Mouse (Mus musculus): ENCODE data around the gene Rpn2. TPM values are rescaled to one million over a fixed set of nuclear protein-coding genes. Genes with fewer than 3 reads are reported as not detected.

Gene Rpn2
- polyA plus RNA-seq, 1 experiment = 184 TPM

DNA sequence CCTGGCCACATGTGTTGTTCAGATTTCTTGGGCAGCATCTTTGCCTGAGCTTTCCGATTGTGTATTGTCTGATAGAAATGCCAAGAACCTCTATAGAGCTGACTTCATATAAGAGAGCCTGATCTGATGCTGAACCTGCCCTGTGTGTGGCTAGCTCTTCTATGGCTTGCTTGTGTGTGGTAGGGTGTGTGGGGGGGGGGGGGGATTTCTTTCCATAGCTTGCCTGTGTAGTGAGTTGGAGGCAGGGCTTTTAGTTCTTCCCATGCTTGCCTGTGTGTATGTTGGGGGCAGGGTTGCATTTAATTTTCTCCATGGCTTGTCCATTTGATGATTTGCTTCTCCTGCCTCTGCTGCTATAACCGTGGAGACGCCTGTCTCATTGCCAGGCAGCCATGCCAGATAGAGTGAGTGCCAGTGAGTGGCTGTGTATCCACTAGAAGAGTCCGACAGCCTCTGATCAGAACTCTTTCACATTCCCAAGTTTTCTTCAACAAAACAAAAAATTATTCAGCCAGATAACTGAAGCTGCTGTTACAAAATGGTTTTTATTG is 29.0 kb downstream of the Rpn2 start:
- H3K27ac ChIP-seq (ENCODE audit: insufficient read depth, low read depth, low read length) = no peak overlapping the region
- TF ChIP-seq CTCF (IDR thresholded peaks at IDR 0.05; ENCODE audit: low read depth, low read length) (no peak), POLR2A (IDR thresholded peaks at IDR 0.05; ENCODE audit: borderline replicate concordance, low read depth, low read length) (no peak)
- no peaks in the 10 kb centered on the region for H3K4me1 ChIP-seq (ENCODE audit: control insufficient read depth, insufficient read depth, low read length)
- no peak overlapping the region for H3K4me3 ChIP-seq (ENCODE audit: insufficient read depth, low read length)

DNA sequence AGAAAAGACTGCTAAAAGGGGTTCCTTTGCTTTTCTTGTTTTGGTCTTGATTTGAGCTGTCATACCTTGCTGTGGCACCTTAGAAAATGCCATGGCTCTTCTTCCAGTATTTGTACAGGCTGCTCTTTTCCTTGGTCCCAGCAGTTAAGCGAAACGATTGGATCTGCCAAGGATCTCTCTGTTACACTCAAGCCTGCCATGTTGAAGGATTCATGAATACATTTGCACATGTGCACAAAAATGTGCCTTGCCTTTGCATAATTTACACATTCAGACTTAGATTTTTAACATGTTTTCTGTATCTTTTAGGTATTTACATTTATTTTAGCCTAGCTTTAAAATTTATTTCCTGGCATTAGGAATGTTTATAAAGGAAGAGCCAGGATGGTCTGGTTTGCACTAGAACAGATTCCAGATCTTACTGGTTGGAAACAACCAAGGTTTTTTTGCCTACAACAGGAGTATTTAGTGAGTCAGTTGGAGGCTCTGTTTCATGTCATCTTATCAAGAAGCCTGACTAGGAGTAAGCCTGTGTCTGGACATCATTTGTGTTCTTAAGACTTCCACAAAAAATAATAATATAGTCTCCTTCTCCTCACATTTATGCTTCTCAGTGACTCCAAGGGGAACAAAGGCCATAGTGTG is 29.6 kb downstream of the Rpn2 start:
- H3K4me3 ChIP-seq (ENCODE audit: insufficient read depth, low read length) = no peak overlapping the region
- TF ChIP-seq CTCF (IDR thresholded peaks at IDR 0.05; ENCODE audit: low read depth, low read length) = no peak
- TF ChIP-seq POLR2A (IDR thresholded peaks at IDR 0.05; ENCODE audit: borderline replicate concordance, low read depth, low read length) = no peak
- H3K4me1 ChIP-seq (ENCODE audit: control insufficient read depth, insufficient read depth, low read length) = no peaks in the 10 kb centered on the region
- H3K27ac ChIP-seq (ENCODE audit: insufficient read depth, low read depth, low read length) = no peak overlapping the region

DNA sequence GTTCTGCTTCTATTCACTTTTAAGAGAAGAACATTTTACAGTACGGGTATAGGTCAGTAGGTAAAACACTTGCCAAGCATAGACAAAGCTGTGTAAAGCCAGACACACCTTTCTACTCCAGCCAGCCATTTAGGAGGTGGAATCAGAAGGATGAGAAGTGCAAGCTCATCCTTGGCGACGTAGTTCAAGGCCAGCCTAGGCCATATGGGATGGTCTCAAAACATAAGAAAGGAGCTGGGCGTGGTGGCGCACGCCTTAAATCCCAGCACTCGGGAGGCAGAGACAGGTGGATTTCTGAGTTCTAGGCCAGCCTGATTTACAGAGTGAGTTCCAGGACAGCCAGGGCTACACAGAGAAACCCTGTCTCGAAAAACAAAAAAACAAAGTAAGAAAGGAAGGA is 30.8 kb downstream of the Rpn2 start:
- Histone ChIP-seq H3K4me3 (ENCODE audit: insufficient read depth, low read length) (no peak overlapping the region), H3K4me1 (ENCODE audit: control insufficient read depth, insufficient read depth, low read length) (no peaks in the 10 kb centered on the region), H3K27ac (ENCODE audit: insufficient read depth, low read depth, low read length) (no peak overlapping the region)
- TF ChIP-seq POLR2A (IDR thresholded peaks at IDR 0.05; ENCODE audit: borderline replicate concordance, low read depth, low read length) (no peak), CTCF (IDR thresholded peaks at IDR 0.05; ENCODE audit: low read depth, low read length) (no peak)

DNA sequence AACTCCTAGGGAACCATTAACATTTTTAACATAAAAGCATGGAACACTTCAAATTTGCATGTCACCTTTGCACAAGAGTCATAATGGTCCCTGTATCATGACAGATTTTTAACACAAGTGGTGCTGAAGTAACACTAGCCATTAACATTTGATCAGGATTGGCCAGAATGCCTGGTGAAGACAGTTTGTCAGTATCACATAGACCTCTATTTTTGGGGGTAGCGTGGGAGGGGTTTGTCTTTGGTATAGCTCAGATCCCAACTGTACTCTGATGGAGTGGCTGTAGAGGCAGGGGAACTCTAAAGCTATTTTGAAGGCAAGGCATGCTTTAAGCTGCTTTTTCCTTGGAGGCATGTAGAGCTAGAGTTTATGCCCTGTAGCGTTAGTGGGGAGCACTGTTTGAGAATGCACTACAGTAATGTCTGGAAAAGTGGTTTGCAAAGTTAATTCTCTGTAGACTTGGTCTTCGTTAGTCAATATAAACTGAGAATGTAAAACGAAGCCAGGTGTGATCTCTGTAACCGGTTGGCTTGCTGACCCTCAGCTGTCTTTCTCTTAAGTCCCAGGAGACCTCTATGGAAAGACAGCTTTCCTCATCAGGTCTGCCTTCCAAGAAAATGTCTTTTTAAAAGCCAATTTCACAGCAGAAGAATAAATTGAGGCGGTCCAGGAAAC is 32.3 kb downstream of the Rpn2 start:
- Histone ChIP-seq H3K4me1 (ENCODE audit: control insufficient read depth, insufficient read depth, low read length) (no peaks in the 10 kb centered on the region), H3K27ac (ENCODE audit: insufficient read depth, low read depth, low read length) (no peak overlapping the region), H3K4me3 (ENCODE audit: insufficient read depth, low read length) (no peak overlapping the region)
- no peak for TF ChIP-seq POLR2A (IDR thresholded peaks at IDR 0.05; ENCODE audit: borderline replicate concordance, low read depth, low read length)
- TF ChIP-seq CTCF (IDR thresholded peaks at IDR 0.05; ENCODE audit: low read depth, low read length) = no peak

DNA sequence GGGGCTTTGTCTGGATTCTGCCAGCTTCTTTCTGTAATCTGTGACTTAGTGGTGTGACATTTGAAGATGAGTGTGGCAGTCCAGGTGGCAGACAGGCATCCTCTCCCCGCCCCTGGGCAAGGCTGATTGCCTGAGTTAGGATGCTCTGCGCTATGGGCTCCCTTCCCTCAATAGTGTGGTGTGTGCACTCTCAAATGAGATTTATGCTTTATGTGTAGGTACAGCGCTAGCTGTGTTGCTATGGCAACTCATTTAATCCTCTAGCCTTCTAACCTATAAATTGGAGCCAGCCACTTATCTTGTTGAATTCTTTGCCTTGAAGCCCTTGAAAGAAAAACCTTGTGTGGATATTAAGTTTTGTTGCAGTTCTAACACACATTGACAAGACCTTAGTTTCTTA is 34.9 kb downstream of the Rpn2 start:
- TF ChIP-seq CTCF (IDR thresholded peaks at IDR 0.05; ENCODE audit: low read depth, low read length) = no peak
- no peak for TF ChIP-seq POLR2A (IDR thresholded peaks at IDR 0.05; ENCODE audit: borderline replicate concordance, low read depth, low read length)
- H3K27ac ChIP-seq (ENCODE audit: insufficient read depth, low read depth, low read length) = no peak overlapping the region
- H3K4me1 ChIP-seq (ENCODE audit: control insufficient read depth, insufficient read depth, low read length) = no peaks in the 10 kb centered on the region
- no peak overlapping the region for H3K4me3 ChIP-seq (ENCODE audit: insufficient read depth, low read length)

DNA sequence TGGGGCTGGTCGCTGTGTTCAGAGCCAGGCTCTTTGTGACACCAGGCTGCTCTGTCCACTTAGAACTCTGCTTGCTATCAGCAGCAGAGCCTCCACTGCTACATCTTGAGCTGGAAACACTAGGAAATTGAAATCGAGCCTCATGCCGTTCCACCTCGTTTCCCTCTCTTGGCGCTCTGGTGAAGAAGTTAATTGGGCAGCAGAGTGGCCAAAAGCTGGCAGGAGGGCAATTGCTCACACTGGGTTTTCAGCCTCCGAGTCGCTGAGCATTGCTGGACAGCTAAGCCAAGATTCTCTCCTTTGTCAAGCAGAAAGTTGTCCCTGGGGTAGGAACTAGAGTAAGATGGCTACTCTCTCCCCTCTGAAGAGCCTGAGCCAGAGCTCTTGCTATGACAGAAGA is 35.5 kb downstream of the Rpn2 start:
- Histone ChIP-seq H3K4me1 (ENCODE audit: control insufficient read depth, insufficient read depth, low read length) (no peaks in the 10 kb centered on the region), H3K4me3 (ENCODE audit: insufficient read depth, low read length) (no peak overlapping the region), H3K27ac (ENCODE audit: insufficient read depth, low read depth, low read length) (no peak overlapping the region)
- TF ChIP-seq CTCF (IDR thresholded peaks at IDR 0.05; ENCODE audit: low read depth, low read length) (no peak), POLR2A (IDR thresholded peaks at IDR 0.05; ENCODE audit: borderline replicate concordance, low read depth, low read length) (no peak)

DNA sequence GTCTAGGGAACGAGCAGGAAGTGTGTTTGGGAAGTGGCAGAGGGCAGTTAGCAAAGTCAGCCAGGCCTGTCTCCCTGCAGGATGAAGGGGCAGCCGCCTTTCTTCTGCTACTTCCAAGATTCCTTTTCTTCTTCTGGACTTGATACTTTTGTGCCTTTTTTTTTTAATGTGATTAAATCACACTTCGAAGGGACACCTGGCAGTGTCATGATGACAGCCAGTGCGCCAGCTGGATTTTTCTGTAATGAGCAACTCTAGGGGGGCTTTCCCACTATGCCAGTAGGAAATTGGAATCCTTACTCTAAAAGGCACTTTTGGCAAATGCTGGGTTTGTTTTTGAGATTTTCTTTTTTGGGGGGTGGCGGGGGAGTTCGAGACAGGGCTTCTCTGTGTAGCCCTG is 36.7 kb downstream of the Rpn2 start:
- Histone ChIP-seq H3K4me1 (ENCODE audit: control insufficient read depth, insufficient read depth, low read length) (no peaks in the 10 kb centered on the region), H3K4me3 (ENCODE audit: insufficient read depth, low read length) (no peak overlapping the region), H3K27ac (ENCODE audit: insufficient read depth, low read depth, low read length) (no peak overlapping the region)
- TF ChIP-seq CTCF (IDR thresholded peaks at IDR 0.05; ENCODE audit: low read depth, low read length) (no peak), POLR2A (IDR thresholded peaks at IDR 0.05; ENCODE audit: borderline replicate concordance, low read depth, low read length) (no peak)

DNA sequence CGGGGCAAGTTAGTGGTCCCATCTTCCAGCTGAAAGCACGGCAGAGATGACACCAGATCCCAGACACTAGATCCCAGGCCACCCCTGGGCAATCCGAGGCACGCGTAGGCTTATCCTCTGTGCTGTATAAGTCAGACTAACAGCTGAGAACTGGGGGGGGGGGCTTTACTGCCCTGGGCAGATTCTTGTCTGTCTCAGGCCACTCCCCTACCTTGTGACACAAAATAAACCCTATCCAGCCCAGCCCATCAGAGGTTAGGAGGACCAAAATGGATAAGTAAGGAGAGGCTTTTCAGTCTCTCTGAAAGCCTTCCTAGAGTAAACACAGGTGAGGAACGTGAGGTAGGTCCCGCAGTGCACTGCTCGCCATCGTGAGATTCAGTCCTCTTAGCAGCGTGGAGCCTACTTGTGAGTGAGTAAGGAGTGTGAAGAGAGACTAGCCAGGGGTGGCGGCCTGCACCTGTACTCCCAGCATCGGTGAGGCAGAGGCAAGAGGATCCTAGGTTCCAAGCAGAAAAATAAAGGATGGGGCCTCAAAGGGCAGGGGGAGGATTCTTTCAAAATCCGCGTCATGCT is 37.6 kb downstream of the Rpn2 start:
- H3K4me3 ChIP-seq (ENCODE audit: insufficient read depth, low read length) = no peak overlapping the region
- no peak overlapping the region for H3K27ac ChIP-seq (ENCODE audit: insufficient read depth, low read depth, low read length)
- H3K4me1 ChIP-seq (ENCODE audit: control insufficient read depth, insufficient read depth, low read length) = no peaks in the 10 kb centered on the region
- no peak for TF ChIP-seq CTCF (IDR thresholded peaks at IDR 0.05; ENCODE audit: low read depth, low read length)

DNA sequence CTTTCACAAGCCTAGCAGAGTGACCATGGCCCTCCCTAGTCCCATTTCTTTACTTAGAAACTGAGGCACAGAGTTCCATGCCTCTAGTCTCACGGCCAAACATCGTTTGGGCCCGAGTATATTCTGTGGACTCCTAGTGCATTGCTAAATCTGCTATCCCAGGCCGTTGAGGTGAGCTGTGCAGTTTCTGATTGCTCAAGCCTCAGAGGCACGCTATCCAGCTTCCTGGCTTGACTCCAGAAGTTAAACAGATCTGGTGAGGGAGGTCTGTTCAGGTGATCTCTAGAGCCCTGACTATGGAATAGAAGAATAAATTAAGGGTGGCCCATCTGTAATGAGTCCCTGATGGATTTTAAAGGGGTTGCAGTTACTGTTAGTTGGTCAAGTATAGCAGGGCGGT is 38.4 kb downstream of the Rpn2 start:
- no peak overlapping the region for H3K4me3 ChIP-seq (ENCODE audit: insufficient read depth, low read length)
- no peaks in the 10 kb centered on the region for H3K4me1 ChIP-seq (ENCODE audit: control insufficient read depth, insufficient read depth, low read length)
- TF ChIP-seq POLR2A (IDR thresholded peaks at IDR 0.05; ENCODE audit: borderline replicate concordance, low read depth, low read length) = no peak
- TF ChIP-seq CTCF (IDR thresholded peaks at IDR 0.05; ENCODE audit: low read depth, low read length) = no peak
- H3K27ac ChIP-seq (ENCODE audit: insufficient read depth, low read depth, low read length) = no peak overlapping the region

DNA sequence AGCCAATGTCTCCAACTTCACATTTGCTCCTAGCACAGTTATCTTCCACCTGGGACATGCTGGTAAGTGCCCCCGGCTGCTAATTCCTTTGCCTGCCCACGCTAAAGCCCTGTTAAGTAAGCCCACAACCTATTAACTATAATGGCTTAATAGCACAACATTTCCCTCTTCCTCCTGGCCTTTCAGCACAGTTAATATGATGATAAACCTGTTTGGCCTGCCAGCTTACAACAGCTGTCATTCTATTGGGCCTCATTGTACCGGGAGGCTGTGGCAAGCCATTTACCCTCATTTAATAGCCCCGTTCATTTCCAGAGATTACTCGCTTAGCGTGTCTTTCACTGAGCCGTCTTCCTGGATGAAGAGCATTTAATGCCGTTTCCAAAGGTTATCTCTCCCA is 41.3 kb downstream of the Rpn2 start:
- TF ChIP-seq POLR2A (IDR thresholded peaks at IDR 0.05; ENCODE audit: borderline replicate concordance, low read depth, low read length) = no peak
- no peak for TF ChIP-seq CTCF (IDR thresholded peaks at IDR 0.05; ENCODE audit: low read depth, low read length)
- Histone ChIP-seq H3K27ac (ENCODE audit: insufficient read depth, low read depth, low read length) (no peak overlapping the region), H3K4me1 (ENCODE audit: control insufficient read depth, insufficient read depth, low read length) (peaks cover 4% of the 10 kb centered on the region; the same call in 1 of the 2 replicates), H3K4me3 (ENCODE audit: insufficient read depth, low read length) (no peak overlapping the region)
